Mouse (Mus musculus): ENCODE data around the gene Ptger1.

- no peak for TF ChIP-seq CTCF (IDR thresholded peaks at IDR 0.05; ENCODE audit: low read depth)
- no peak for TF ChIP-seq EP300 (IDR thresholded peaks at IDR 0.05; ENCODE audit: low read depth)
These were observed 27.2 kb downstream of the Ptger1 start for GRCm38 (mm10) chr8:83693609-83694236.
